Mouse (Mus musculus) cerebellum, postnatal 4 days (tissue): ENCODE data around the gene Tppp2.
"Not testable (repeated sequence)": the region's sequence is repeated elsewhere in the genome, so short reads cannot be mapped to it uniquely, and the experiment has no call there.

Source experiments
- DNase-seq, 2 experiments: peaks; one replicate each; pipeline ENCODE4 v3.0.0; 2022; ENCODE audit warnings: low spot score in 2 of 2, mixed read lengths in 1 of 2

The Tppp2 gene

DNA sequence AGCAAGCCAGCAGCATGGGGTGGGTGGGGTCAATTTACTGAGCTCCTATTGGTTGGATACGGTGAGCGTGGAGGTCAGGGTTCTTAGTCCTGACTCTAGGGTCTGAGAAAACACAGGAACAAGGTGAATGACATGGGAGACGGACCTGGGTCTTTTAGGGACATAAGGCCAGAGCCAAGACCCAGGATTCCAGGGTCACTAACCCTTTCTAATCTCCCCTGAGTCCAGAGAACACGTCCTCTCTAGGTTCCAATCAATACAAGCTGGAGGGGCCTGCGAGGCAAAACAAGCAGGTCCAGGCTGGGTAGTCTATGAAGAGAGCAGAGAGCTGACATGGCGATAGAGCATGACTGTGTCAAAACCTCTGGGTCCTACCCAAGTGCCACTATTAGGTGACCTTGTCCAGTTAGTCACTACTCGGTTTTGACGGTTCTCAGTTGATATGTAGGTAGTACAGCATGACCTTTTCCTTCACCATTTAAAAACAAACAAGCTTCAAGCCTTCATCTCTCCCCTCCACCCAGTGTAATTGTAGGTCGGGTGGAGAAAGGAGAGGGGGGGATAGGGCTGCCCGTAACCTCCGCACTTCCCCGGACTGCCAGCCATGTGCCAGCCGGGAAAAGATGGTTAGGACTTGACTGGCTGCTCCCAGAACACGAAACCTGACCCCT, 5.7 kb upstream of the Tppp2 start:
- DNase-seq = no peak

DNA sequence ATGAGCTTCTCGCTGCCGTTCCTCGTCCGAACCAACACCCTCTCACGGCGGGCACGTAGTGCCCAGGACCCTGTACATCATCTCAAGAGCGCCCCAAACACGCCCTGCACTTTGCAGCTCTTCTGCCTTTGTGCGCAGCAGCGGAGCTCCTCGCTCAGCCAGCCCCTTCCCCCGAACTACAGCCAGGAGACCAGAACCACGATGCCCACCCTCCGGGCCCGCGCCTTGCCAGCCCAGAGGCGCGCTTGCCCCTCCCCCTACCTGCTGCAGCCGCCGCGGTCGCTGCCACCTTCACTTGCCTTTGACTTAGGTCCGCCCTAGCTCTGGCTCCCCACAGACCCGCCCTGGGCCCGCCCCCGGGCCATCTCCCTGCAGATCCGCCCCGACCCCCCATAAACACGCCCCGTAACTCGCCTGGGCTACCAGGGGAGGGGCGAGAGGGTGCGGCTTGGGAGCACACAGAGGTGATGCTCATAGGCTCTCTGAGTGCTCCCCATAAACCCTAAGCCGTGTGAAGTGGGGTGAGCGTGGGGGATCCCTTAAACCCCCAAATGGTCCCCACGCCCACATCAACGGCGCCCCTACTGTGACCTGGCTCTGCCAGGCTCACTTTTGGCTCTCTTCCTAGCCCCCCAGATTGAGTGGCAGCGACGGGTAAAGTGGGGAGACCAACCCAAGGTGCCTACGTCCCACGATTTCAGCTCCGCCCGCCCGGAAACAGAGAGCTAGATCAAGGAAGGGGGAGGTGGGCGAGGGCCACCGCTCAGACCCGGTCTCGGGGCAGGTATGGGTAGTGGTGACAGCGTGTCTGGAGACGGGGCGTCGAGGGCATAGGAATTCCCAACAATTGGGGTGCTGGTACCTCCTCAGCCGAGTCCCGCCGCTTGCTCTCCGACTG, 4.9 kb upstream of the Tppp2 start:
- DNase-seq = peak; percentile 45 to 60

DNA sequence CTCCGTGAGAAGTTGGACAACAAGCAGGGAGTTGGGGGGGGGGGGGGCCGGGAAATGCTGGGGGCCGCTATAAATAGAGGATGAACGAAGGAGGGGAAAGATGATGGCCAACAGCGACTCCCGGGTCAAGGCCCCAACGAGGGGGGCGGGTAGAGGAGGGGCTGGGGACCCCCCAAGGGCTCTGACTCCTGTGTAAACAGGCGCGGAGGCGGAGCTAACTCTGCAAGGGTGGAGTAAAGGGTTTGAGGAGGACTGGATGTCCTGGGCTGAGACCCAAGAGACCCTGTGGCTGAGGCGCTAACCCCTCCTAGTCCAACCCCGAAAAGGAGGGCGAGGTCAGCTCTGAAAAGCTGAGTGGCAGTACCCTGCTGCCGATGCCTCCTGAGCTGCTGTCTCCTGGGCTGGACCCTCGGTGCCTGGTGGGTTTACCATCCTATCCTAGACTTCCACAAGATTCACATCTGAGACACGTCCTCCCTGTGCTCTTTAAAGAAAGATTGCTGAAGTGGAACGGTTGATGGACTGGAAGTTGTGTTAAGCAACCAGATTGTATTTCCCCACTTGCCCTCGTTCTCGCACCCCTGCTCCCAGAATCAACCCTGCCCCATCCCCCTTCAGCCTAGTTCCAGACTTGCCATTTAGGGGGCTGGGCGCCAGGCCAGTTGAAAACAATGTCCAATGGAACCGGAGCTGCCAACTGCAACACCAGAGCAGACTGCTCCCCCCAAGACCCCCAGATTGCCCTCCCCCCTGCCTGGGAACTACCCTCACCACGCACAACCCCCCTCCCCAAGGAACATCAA, 4.1 kb upstream of the Tppp2 start, which contains the start of gene Ndrg2:
TSS of gene Ndrg2 (minus strand) at position 199 of the 803 bp plus-strand sequence.
- peak; percentile 46 to 72 for DNase-seq

DNA sequence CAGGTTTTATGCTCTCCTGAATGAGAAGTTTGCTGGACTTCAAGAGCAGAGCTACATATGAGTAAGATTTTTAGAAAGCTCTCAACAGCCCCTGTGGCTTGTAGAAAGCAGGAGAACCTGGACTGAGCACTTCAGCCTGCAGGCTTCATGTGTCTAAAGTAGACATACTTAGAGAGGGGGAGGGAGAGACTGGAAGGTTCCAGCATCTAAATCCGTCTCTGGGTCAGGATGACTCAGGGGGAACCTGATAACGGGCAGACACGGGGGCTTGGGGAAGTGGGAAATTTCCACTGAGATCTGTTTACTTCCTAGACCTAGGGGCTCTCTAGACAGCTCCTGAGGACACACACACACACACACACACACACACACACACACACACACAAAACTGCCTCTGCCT, 3.2 kb upstream of the Tppp2 start:
- DNase-seq = no peak

DNA sequence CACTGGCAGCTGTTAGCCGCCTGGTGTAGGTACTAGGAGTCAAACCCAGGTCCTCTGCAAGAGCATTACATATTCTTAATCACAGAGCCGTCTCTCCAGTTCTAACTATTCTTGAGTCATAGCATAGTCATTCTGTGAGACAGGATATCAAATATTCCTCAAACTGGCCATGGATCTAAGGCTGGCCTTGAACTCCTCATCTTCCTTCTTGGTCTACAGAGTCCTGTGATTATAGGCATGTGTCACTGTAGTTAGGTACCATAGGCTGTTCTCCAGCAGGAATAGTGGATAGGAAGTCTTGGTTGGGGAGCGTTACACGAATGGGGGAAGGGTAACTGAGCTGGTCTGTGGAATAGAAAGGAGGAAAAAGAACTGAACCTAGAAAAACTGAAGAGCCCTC, 1.7 kb upstream of the Tppp2 start:
- no peak for DNase-seq

DNA sequence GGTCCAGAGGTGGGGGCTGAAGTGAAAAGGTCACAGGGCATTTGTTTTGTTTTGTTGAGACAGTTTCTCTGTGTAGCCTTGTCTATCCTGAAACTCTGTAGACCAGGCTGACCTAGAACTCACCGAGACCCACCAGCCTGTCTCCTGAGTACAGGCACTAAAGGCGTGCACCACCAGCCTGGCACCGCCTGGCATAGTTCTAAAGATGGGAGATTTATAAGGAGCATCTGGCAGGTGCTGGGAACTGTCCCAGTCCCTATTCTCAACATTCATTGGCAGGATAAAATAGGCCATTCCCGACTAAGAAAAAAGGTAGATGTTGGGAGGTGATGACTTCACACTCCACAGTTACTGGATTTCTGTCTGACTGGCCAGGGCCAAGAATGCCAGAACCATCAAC, 741 bp downstream of the Tppp2 start:
- no peak for DNase-seq

DNA sequence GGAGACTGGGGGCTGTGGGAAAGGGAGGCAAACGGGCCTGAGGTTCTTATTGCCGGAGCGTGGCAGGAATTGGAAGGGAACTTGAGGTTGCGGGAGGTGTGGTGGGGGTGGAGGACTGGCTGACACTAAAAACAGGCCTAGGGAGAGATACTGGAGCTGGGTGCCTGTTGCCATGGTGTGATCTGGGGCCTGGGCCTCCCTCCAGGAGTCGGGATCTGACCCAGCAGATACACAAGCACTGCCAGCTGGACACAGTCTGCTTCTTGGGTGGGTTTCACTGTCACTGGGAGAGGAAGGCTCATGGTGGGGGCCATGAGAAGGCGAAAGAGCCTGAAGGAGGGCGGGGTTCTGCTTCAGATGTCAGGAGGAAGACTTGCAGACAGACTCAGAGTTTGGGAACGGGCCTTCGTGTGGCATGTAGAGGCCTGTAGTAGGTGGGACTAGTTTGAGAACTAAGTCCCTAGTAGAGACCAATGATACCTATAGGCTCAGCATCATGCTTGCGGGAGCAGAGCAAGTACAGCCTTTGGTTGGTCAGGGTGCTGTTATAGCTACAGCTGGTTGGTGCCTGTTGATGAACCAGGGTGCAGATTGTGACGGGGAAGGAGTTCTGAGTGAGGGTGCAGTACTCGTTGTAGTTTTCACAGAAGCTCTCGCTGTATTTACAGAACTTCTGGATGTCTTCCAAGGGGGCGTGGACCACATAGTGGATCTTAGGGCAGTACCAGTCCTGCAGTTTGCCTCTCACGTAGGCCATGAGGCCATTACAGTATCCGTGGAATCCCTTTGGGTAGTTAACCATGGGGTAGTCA, 3.7 kb downstream of the Tppp2 start:
- DNase-seq = peak; percentile 36 to 50

DNA sequence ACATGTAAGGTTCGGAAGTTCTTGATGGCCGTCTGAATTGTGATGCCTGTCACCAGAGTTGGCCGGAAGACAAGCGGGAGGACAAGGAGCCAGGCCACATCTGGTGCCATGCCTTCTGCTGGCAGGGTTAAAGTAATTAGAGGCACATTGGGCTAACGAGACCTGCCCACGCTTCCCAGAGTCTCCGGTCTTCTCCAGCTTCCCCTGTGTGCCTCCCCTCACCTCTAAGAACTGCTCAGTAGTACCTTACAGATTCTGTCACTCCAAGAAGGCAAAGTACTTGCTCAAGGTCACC, 4.3 kb downstream of the Tppp2 start, which contains the start of gene Rnase13:
TSS of gene Rnase13 (minus strand) at position 203 of the 295 bp plus-strand sequence.
- DNase-seq = peak in 1 of 2 experiments; percentile 39

DNA sequence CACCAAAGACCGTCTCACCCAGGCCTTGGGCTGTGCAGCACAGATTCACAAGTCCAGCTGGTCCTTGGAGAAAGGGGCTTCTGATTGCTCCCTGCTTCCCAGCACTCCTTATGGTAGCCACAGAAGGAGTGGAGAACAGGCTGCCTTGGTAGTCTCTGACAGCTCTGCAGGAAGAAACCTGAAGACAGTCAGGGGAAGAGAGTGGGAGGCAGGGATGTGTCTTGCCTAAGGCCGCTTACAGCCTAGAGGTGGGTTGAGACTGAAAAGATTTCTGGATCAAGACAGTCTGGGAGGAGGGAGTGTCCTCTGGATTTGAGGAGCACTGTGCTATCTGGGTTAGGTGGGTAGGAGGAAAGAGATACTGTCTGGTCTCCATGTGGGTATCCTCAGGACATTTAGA, 4.7 kb downstream of the Tppp2 start:
- DNase-seq = no peak

DNA sequence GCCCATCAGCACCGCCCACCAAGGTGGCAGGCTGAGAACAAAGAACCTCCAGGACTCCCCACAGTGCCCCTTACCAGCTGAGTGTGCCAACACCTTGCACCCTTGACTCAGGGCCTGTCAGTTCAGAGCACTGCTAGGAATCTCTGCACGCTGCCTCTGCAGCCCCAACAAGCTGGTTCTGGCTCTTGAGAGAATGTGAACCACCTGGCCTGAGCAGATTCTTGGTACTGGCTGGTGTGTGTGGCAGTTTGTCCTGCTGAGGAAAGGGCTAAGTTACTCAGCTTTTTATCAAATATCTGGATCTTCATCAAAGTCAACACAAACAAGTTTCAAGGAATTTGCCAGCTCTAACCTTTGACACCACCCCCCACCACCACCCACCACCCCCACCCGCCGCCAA, 5.3 kb downstream of the Tppp2 start:
- DNase-seq = no peak

DNA sequence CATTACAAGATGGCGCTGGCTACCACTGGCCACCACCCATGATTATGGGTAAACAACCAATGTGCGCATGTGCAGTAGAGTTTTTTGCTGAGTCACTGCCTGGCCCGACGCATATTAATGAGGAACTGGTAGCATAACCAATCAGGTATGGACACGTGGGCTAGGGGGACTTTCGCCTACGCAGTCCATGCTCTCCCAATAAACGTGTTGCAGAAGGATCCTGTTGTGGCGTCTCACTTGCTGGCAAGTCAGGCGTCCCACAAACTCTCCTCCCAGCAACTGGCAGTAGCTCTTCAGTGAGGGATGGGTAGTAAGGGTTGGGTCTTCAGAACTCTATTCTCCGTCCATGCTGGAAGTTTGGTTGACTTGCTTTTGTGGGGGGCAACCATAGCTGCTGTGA, 8.7 kb downstream of the Tppp2 start:
- DNase-seq = not testable (repeated sequence)

DNA sequence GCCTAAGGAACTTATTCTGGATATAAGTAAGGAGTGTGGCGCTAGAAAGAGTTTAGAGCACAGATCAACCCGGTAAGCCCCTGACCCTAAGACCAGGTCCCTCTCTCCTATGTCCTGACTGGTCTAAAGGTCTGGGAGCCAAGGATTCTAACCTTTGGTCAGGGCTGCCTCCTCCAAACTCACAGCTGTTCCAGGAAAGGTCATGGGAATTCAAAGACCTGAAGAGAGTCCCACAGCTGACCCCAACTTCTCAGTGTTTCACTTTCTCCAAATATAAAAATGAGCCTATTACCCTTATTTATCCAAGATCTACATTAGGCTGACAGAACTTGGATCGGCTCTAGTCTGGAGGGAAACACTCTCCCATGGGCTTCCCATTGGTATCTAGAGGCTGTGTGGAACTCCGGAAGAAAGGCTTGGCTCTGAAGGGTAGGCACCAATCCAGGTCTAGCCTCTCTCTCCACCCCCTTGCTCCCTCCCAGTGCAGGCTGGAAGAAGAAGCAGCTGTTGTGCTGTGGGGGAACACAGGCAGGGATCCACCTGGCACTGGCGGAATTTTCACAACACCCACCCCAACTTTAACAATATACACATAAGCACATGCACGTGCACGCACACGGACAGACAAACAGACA, 11.2 kb downstream of the Tppp2 start:
- no peak for DNase-seq

DNA sequence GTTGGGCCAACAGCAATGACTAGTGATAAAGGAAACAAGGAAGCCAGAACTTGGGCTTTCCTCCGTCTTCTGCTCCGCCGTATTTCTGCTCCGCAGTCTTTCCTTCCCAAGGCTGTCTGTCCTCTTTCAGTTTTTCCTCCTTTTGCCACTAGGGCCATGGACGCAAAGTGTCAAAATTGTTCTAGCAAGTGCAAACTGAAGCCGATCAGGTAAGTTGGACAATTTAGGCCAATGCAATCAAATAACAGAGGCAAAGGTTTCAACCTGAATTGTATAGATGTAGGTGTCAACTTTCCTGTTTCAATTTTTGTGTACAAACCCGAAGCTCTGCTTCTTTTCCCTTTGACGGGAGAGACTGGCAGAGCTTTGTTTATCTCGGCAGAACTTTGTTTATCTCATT, 11.7 kb downstream of the Tppp2 start:
- DNase-seq = no peak

DNA sequence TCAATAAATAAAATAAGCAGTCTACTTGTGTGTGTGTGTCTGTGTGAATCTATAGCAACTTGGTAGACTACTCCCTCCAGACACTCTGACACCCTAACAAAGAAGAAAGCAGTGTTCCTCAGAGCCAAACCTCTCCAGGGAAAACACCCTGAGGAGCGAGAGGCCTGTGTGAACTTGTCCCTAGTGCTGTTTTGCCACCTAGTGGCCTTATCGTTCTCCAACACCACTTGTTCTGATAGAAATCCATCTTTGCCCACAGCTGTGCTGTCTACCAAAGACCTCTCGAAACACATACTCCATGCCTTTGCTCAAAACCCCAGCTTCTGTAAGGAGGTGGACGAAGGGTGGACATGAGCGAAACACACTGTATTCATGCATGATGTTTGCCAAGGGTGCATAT, 12.6 kb downstream of the Tppp2 start:
- DNase-seq = peak in 1 of 2 experiments; percentile 59

DNA sequence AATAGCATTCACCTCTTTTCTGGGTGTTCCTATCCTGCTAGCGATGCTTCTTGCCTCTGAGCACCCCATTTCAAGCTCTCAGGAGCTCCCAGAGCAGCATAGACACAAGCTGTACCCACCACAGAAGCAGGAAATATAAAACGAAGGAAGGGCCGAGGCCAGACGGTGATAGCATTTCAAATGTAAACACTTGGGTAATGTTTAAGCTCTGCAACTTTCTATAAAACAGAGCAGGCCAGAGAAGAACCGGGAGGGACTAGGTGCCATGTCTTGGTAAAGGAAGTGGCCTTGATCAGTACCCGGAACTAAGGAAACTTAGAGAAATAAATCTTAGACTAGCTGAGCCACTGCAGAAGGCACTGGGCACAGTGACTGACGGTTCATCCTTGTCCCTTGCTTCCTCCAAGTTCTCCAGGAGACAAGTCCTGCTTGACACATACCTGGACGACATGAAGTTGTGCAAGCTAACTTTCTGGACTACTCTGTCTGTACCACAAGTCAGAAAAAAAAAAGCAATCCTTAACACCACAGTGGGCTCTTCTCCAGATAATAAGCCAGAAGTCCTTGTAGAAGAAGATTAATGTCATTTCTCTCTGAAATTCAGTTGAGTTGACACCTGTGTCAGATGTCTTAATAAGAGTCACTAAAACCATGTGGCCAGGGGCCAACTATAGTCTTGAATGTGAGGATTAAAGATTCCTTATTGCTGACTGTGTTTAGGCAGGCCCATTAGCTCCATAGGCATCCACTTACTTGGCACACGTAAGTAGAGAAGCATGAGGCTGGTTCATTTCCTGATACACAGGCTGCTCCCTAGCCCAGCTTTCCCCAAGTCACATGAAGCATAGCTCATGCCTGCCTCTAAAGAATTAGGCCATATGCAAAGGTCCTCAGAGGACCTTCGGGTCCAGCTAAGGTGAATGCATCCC, 14.1 kb downstream of the Tppp2 start:
- DNase-seq = no peak

DNA sequence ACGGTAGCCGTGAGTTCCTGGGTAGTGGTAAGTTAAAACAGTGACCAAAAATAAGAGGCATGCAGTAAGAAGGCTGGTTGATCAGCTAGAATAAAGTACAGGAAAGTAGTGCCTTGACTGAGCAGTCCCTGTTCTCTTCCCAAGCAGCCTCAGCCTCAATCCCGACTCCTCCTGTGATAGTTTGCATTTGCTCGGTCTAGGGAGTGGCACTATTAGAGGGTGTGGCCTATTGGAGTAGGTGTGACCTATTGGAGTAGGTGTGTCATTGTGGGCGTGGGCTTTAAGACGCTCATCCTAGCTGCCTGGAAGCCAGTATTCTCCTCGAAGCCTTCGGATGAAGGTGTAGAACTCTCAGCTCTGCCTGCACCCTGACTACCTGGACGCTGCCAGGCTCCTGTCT, 20.8 kb downstream of the Tppp2 start:
- DNase-seq = no peak

DNA sequence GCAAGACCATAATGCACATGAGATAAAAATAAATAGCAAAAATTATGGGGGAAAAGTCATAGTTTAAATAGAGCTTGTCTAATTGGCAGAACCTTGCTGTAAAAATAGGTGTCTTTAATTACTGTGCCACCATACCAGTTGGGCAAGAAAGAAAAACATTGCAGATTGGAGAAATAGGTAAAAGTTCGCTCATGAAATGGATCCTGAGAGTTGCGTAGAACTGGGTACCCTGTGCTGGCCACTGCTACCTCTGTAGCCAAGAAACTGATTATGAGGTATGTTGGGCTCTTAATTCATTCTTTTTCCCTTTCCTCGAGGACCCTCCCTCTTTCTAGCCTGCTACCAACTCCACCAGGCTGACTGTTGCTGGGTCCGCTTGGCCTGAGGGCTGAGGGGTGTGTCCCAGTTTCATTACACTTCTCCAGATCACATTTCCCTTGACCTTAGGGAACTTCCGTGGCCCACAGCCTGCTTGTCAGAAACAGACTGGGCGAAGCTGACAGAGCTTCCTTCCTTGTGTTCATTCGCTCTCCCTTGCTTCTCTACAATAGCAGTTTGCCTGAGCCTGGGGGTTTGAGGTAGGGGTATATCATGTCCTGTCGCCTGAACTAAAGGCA, 22.8 kb downstream of the Tppp2 start:
- no peak for DNase-seq

DNA sequence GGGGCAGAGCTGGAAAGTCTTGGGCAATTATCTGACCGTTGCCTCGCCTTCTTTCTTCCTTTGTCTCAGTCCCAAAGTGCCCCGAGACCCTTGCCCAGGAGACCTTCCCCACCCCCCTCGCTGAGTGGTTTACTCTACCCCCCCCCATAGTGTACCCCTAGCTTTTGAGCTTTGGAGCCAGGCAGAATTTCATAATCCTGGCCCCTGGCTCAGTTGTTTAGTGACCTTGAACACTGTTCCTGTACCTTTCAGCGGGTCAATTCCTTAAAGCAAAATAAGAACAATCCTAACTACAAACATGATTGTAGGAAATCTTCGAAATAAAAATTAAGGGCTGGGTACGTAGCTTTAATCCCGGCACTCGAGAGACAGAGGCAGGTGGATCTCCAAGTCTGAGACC, 23.4 kb downstream of the Tppp2 start:
- DNase-seq = no peak

DNA sequence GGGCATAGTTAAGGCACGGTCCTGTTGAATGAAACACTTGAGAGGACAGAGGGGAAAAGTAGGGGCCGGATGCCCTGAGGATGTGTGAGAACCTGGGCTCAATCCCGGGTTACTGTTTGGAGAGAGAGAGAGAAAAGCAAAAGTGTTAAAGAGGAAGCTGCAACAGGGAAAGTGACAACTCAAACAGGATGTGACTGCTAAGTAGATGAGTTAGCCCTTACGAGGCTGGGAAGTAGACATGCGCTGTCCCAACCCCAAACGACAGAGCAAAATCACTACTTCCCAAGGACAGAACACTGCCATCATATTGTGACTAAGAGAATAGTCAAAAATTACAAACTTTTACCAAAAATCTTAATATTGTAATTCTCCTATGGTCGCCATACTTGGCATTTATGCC, 24.0 kb downstream of the Tppp2 start:
- no peak for DNase-seq

DNA sequence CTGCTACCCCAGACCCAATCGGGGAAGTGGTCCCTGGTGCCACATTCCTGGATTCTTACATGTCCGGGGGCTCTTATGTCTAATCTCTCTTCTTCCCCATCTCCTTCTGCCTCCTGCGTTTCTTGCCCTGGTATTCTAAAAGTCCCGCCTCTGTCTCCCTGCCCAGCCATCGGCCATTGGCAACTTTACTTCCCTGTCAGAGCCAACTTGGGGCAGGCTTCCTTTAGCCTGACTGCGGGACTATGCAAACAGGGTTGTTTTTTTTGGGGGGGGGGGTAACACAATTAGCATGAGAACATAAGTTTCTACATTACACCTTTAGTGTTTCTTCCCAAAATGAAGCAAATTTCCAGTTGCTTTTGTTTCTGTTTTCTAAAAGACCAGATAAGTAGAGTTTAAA, 25.1 kb downstream of the Tppp2 start:
- no peak for DNase-seq
